Mouse (Mus musculus): ENCODE results near the gene Fbxl13. TPM values are rescaled to one million over a fixed set of nuclear protein-coding genes. Genes with fewer than 3 reads are reported as not detected.
"Not testable (repeated sequence)": the region's sequence is repeated elsewhere in the genome, so short reads cannot be mapped to it uniquely, and the experiment has no call there.

Gene Fbxl13
- polyA plus RNA-seq, 1 experiment from 2014 or later: 0.15 TPM

DNA sequence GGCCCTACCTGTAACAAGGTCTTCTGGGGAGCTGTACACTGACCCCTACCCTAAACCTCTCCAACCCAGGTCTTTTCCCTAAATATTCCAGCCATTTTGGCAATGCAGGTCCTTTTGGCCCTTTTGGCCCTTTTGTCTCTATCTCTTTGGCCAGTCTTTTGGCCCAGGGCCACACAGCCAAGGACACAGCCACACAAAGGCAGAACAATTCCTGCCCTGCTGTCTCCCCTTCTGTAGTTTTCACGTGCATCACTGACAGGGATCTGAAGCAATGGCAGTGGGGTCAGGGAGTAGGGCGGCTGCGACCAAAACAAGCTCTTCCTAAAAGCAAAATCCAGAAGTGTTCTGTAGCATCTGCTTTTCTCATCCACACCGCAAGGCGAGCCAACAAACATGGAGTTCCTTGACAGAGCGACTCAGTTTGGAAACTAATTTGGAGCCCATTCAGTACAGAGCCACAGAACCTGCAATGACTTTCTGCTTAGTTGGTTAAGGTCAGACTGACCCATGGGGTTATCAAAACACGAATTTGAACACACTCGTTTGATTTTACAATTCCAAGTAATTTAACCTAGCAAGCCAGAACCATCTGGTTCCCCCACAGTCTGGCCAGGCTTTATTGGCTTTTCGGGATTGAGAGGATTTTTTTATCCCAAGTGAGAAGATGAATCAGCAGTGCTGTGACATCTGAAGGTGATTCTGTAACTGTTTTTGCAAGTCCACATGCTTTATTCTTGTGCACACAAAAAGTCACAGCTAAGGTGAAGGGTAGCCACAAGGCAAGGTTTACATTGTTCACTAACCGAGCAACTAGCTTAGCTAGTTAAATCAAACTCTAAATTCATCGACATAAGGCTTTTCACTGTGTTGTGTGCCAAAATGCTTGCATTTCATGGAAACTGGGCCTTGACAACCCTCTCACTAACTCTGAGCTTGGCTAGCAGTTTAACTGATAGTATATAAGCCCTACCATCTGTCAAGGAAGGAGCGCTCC is 36.8 kb downstream of the Fbxl13 start:
- Histone ChIP-seq H3K4me2 (ENCODE audit: low read depth, low read length, severe bottlenecking) (no peak overlapping the region), H3K36me3 (ENCODE audit: control insufficient read depth, insufficient read depth, low read length) (no peaks in the 10 kb centered on the region), H3K27ac (ENCODE audit: low read depth, low read length) (no peak overlapping the region), H3K9me3 (ENCODE audit: control insufficient read depth, low read length) (no peaks in the 10 kb centered on the region), H3K9ac (ENCODE audit: low read length) (no peak overlapping the region), H3K4me1 (replicated peaks; ENCODE audit: control insufficient read depth, insufficient read depth, low read length) (no peaks in the 10 kb centered on the region), H3K27me3 (ENCODE audit: control insufficient read depth, insufficient read depth, low read length) (no peaks in the 10 kb centered on the region), H3K4me3 (ENCODE audit: low read depth, low read length) (no peak overlapping the region)
- DNase-seq (ENCODE audit: low spot score): no peak
- 76% methylated on average over 12 of the region's 12 CpGs for WGBS
- ATAC-seq (replicated peaks; ENCODE audit: low FRiP score): no peak

DNA sequence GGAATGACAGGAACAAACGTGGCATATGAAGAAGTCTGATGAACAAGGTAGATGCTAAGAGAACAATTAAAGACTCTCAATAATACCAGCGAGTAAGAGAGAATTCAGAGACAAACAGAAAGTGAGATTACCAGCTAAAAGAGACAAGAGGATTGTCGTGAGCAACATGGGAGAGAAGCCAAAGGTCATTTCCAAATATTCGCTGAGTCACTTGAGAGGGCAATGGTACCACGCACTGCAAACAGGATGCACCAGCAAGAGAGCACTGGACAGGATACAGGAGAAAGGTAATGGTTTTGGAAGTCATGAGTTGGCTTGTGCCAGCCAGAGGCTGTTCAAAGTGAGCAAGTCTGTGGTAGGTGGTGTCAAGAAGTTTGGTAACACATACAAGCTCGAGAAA is 39.5 kb downstream of the Fbxl13 start:
- Histone ChIP-seq H3K9ac (ENCODE audit: low read length) (no peak overlapping the region), H3K9me3 (ENCODE audit: control insufficient read depth, low read length) (no peaks in the 10 kb centered on the region), H3K4me2 (ENCODE audit: low read depth, low read length, severe bottlenecking) (no peak overlapping the region), H3K36me3 (ENCODE audit: control insufficient read depth, insufficient read depth, low read length) (no peaks in the 10 kb centered on the region), H3K4me3 (ENCODE audit: low read depth, low read length) (no peak overlapping the region), H3K27ac (ENCODE audit: low read depth, low read length) (no peak overlapping the region), H3K27me3 (ENCODE audit: control insufficient read depth, insufficient read depth, low read length) (no peaks in the 10 kb centered on the region), H3K4me1 (replicated peaks; ENCODE audit: control insufficient read depth, insufficient read depth, low read length) (no peaks in the 10 kb centered on the region)
- WGBS: 75% methylated on average over 6 of the region's 6 CpGs
- no peak for DNase-seq (ENCODE audit: low spot score)
- no peak for ATAC-seq (replicated peaks; ENCODE audit: low FRiP score)

DNA sequence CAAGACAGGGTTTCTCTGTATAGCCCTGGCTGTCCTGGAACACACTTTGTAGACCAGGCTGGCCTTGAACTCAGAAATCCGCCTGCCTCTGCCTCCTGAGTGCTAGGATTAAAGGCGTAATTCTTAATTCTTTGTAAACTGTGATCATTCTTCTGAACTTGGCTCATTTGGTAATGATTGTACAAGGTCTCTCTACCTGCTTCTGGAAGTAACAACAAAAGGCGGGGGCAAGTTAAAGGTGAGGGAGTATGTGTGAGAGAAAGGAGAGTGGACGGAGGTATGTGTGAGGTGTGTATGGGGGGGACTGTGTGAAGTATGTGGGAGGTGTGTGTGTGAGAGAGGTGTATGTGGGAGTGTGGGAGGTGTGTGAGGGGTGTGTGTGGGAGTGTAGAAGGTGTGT is 45.5 kb downstream of the Fbxl13 start:
- no peak overlapping the region for H3K4me2 ChIP-seq (ENCODE audit: low read depth, low read length, severe bottlenecking)
- H3K9ac ChIP-seq (ENCODE audit: low read length): no peak overlapping the region
- ATAC-seq (replicated peaks; ENCODE audit: low FRiP score) (no peak), DNase-seq (ENCODE audit: low spot score) (no peak)
- no peak overlapping the region for H3K4me3 ChIP-seq (ENCODE audit: low read depth, low read length)
- no peak overlapping the region for H3K27ac ChIP-seq (ENCODE audit: low read depth, low read length)
- H3K27me3 ChIP-seq (ENCODE audit: control insufficient read depth, insufficient read depth, low read length): no peaks in the 10 kb centered on the region
- H3K4me1 ChIP-seq (replicated peaks; ENCODE audit: control insufficient read depth, insufficient read depth, low read length): no peaks in the 10 kb centered on the region
- WGBS: 95% methylated on average over 4 of the region's 4 CpGs
- H3K36me3 ChIP-seq (ENCODE audit: control insufficient read depth, insufficient read depth, low read length): no peaks in the 10 kb centered on the region
- no peaks in the 10 kb centered on the region for H3K9me3 ChIP-seq (ENCODE audit: control insufficient read depth, low read length)

DNA sequence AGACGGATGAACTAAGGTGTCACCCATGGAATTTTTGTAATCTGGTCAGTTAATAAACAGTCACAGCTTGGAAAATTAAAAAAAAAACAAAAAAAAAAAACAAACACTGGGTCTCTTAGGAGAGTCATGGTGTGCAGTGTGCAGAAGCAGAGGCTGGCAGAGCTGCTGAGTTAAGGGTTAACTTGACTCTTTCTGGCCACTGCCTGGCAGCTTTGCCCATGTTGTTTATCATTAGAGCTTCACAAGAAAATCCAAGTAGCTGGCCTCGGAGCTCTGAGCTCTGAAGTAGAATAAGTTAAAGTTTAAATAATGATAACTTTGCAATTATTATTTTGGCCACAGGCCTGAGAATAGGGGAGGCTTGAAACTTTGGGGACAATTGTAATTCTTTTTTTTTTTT is 45.9 kb downstream of the Fbxl13 start:
- H3K4me1 ChIP-seq (replicated peaks; ENCODE audit: control insufficient read depth, insufficient read depth, low read length); DNase-seq (ENCODE audit: low spot score); H3K36me3 ChIP-seq (ENCODE audit: control insufficient read depth, insufficient read depth, low read length); H3K9me3 ChIP-seq (ENCODE audit: control insufficient read depth, low read length); H3K27me3 ChIP-seq (ENCODE audit: control insufficient read depth, insufficient read depth, low read length); H3K4me3 ChIP-seq (ENCODE audit: low read depth, low read length); H3K4me2 ChIP-seq (ENCODE audit: low read depth, low read length, severe bottlenecking); ATAC-seq (replicated peaks; ENCODE audit: low FRiP score); H3K9ac ChIP-seq (ENCODE audit: low read length); H3K27ac ChIP-seq (ENCODE audit: low read depth, low read length): not testable (repeated sequence)
- WGBS: 87% methylated on average over 2 of the region's 2 CpGs

DNA sequence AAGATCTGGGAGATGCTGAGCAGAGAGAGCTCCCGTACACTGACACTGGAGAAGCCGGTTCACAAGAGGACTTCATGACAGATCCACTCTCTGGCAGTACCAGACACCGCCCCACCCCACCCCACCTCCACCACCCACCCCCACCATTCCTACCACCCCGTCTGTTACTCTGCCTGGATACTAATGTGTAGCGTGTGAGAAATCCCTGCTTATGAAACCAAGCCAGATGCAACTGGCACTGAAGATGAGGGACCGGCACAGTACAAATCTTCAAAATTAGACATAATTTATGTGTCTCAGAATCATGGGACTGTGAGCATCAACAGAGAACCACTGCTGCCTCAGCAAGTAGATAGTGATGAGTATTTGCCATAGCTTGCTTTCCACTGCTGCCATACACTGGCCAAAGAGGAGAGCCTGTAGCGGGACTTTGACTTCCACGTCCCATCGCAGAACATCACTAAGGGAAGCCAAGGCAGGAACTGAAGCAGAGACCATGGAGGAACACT is 52.2 kb downstream of the Fbxl13 start:
- ATAC-seq (replicated peaks; ENCODE audit: low FRiP score) (no peak), DNase-seq (ENCODE audit: low spot score) (no peak)
- H3K27me3 ChIP-seq (ENCODE audit: control insufficient read depth, insufficient read depth, low read length): no peaks in the 10 kb centered on the region
- no peak overlapping the region for H3K9ac ChIP-seq (ENCODE audit: low read length)
- H3K4me2 ChIP-seq (ENCODE audit: low read depth, low read length, severe bottlenecking): no peak overlapping the region
- no peaks in the 10 kb centered on the region for H3K4me1 ChIP-seq (replicated peaks; ENCODE audit: control insufficient read depth, insufficient read depth, low read length)
- no peaks in the 10 kb centered on the region for H3K9me3 ChIP-seq (ENCODE audit: control insufficient read depth, low read length)
- no peak overlapping the region for H3K27ac ChIP-seq (ENCODE audit: low read depth, low read length)
- WGBS: 92% methylated on average over 9 of the region's 9 CpGs
- no peak overlapping the region for H3K4me3 ChIP-seq (ENCODE audit: low read depth, low read length)
- H3K36me3 ChIP-seq (ENCODE audit: control insufficient read depth, insufficient read depth, low read length): no peaks in the 10 kb centered on the region

DNA sequence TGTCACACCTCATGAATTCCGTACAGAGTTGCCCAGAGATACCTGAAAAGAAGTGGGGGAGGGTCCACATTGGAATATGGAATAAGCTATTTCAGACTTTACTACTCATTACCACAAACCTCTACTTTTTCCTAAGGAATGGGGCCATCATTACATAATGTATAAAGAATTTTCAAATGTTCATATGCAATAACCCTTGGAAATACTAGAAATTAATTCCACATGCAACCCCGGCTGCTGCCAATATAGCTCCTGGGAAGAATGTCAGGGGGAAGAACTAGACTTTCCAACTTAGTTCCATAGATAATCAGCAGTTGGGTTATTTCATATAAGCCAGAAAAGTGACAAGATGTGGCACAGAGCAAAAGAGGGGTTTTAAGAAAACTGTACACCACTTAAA is 53.3 kb downstream of the Fbxl13 start:
- no peak for ATAC-seq (replicated peaks; ENCODE audit: low FRiP score)
- WGBS: 86% methylated on average over 2 of the region's 2 CpGs
- no peak overlapping the region for H3K4me3 ChIP-seq (ENCODE audit: low read depth, low read length)

DNA sequence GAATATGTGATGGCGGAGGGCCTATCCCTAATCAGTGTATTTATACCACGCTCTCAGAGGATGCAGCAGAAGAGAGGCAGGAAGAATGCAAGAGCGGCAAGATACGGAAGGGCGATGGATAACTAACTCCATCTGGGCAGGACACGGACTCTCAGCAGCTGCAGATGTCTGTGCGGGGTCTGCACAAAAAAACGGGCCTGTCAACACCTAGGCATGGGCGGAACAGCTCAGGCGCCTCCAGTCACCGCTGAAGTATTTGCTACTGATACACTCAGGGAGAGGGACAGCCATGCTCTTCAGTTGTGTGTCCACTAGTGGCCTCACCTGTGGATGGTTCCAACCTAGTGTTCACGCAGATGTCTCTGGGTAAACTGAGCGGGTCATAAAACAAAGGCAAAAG is 57.2 kb downstream of the Fbxl13 start:
- ATAC-seq (replicated peaks; ENCODE audit: low FRiP score) (no peak), DNase-seq (ENCODE audit: low spot score) (no peak)
- Histone ChIP-seq H3K4me3 (ENCODE audit: low read depth, low read length) (no peak overlapping the region), H3K4me1 (replicated peaks; ENCODE audit: control insufficient read depth, insufficient read depth, low read length) (no peaks in the 10 kb centered on the region), H3K27me3 (ENCODE audit: control insufficient read depth, insufficient read depth, low read length) (no peaks in the 10 kb centered on the region), H3K27ac (ENCODE audit: low read depth, low read length) (no peak overlapping the region), H3K36me3 (ENCODE audit: control insufficient read depth, insufficient read depth, low read length) (no peaks in the 10 kb centered on the region), H3K9me3 (ENCODE audit: control insufficient read depth, low read length) (no peaks in the 10 kb centered on the region), H3K4me2 (ENCODE audit: low read depth, low read length, severe bottlenecking) (no peak overlapping the region), H3K9ac (ENCODE audit: low read length) (no peak overlapping the region)
- WGBS: 92% methylated on average over 13 of the region's 13 CpGs

More for the DNA sequence above, 53.3 kb downstream of the Fbxl13 start:
- no peaks in the 10 kb centered on the region for H3K4me1 ChIP-seq (replicated peaks; ENCODE audit: control insufficient read depth, insufficient read depth, low read length)
- no peak for DNase-seq (ENCODE audit: low spot score)
- H3K27me3 ChIP-seq (ENCODE audit: control insufficient read depth, insufficient read depth, low read length): no peaks in the 10 kb centered on the region
- H3K4me2 ChIP-seq (ENCODE audit: low read depth, low read length, severe bottlenecking): no peak overlapping the region
- no peak overlapping the region for H3K9ac ChIP-seq (ENCODE audit: low read length)
- no peaks in the 10 kb centered on the region for H3K36me3 ChIP-seq (ENCODE audit: control insufficient read depth, insufficient read depth, low read length)
- H3K27ac ChIP-seq (ENCODE audit: low read depth, low read length): no peak overlapping the region
- H3K9me3 ChIP-seq (ENCODE audit: control insufficient read depth, low read length): no peaks in the 10 kb centered on the region

DNA sequence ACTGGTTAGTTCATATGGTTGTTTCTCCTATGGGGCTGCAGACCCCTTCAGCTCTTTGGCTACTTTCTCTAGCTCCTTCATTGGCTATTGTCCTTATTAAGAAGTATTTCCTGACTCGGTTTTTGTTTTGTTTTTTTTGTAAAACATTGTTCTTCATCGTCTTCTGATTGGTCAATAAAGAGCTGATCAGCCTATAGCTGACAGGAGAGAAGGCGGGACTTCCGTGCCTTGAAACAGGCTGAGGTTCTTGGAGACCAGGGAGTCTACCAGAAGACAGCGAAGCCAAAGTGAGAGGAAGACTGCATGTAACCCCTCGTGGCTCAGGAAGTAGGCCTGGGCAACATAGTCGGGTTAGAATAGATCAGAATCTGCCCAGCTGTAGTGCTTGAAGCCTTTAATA is 57.8 kb downstream of the Fbxl13 start:
- H3K27ac ChIP-seq (ENCODE audit: low read depth, low read length): no peak overlapping the region
- no peak overlapping the region for H3K4me3 ChIP-seq (ENCODE audit: low read depth, low read length)
- ATAC-seq (replicated peaks; ENCODE audit: low FRiP score) (no peak), DNase-seq (ENCODE audit: low spot score) (no peak)
- H3K27me3 ChIP-seq (ENCODE audit: control insufficient read depth, insufficient read depth, low read length): no peaks in the 10 kb centered on the region
- H3K36me3 ChIP-seq (ENCODE audit: control insufficient read depth, insufficient read depth, low read length): no peaks in the 10 kb centered on the region
- WGBS: 80% methylated on average over 7 of the region's 7 CpGs
- H3K9ac ChIP-seq (ENCODE audit: low read length): no peak overlapping the region
- no peak overlapping the region for H3K4me2 ChIP-seq (ENCODE audit: low read depth, low read length, severe bottlenecking)
- no peaks in the 10 kb centered on the region for H3K4me1 ChIP-seq (replicated peaks; ENCODE audit: control insufficient read depth, insufficient read depth, low read length)
- no peaks in the 10 kb centered on the region for H3K9me3 ChIP-seq (ENCODE audit: control insufficient read depth, low read length)

DNA sequence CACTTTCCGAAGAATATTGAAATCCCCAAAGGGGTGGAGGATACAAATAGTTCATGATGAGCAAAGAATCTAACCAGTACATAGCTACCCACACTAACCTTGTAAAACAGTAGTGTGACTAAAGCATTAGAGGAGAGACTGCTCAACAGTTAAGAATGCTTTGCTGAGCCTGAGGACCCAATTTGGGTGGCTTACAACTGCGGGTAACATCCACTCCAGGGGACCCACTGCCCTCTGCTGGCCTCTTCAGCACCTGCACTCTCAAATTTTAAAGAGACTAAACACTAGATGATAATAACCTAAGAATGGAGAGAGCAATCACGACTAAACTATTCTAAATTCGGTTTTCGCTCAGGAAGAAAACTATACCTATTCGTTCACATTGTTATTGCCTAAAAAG is 58.7 kb downstream of the Fbxl13 start:
- DNase-seq (ENCODE audit: low spot score) (peak; percentile 65), ATAC-seq (replicated peaks; ENCODE audit: low FRiP score) (no peak)
- Histone ChIP-seq H3K9ac (ENCODE audit: low read length) (no peak overlapping the region), H3K27me3 (ENCODE audit: control insufficient read depth, insufficient read depth, low read length) (no peaks in the 10 kb centered on the region), H3K27ac (ENCODE audit: low read depth, low read length) (no peak overlapping the region), H3K9me3 (ENCODE audit: control insufficient read depth, low read length) (no peaks in the 10 kb centered on the region), H3K36me3 (ENCODE audit: control insufficient read depth, insufficient read depth, low read length) (no peaks in the 10 kb centered on the region), H3K4me3 (ENCODE audit: low read depth, low read length) (no peak overlapping the region), H3K4me1 (replicated peaks; ENCODE audit: control insufficient read depth, insufficient read depth, low read length) (no peaks in the 10 kb centered on the region), H3K4me2 (ENCODE audit: low read depth, low read length, severe bottlenecking) (no peak overlapping the region)
- 60% methylated on average over 6 of the region's 6 CpGs for WGBS
